Mouse (Mus musculus): ENCODE data around the gene Camta1.

DNA sequence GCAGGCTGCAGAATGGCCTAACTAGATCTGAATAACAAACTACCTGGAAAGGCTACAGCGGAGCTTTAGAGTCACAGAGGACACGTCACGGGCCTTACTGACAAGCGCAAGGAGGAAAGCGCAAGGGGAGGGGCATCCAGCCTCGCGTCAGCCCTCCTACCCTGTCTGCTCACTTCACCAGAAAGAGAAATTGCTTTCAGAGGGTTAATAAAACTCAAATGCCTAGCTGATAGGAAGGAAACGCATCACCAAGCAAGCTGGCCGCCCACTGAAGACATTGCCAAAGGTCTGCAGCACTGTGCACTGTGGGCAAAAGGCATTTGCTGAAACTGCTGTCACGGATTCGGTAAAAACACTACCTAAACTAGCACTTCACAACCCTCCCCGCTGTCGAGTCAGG, 961.2 kb downstream of the Camta1 start:
- TF ChIP-seq CTCF (IDR thresholded peaks at IDR 0.05; ENCODE audit: low read depth, low read length) (no peak), POLR2A (IDR thresholded peaks at IDR 0.05; ENCODE audit: extremely low read depth, insufficient read depth, low read length) (no peak)

Measured in liver, adult 2 months (tissue).